Mouse (Mus musculus) heart, embryonic 11.5 days (tissue): Measurements from ENCODE around the gene Mybpc2. TPM values are rescaled to one million over a fixed set of nuclear protein-coding genes. Genes with fewer than 3 reads are reported as not detected.

Experiments used
- ATAC-seq: fragments of 200-750 bp; cut with Nextera tagmentation; replicated peaks from 2 replicates; pipeline ENCODE4 v1.8.0; 2017; ENCODE audit warnings: moderate library complexity; ENCODE audit not compliant: insufficient number of reproducible peaks, low FRiP score, low TSS enrichment
- H3K27ac ChIP-seq: fragments of 300-500 bp; sonication (generic); 2 replicates; pipeline ENCODE4 v1.5.1; 2014; ENCODE audit warnings: mild to moderate bottlenecking, low read depth, low read length
- H3K27me3 ChIP-seq: fragments of 300-500 bp; sonication (generic); 2 replicates; pipeline ENCODE4 v1.6.1; 2014; ENCODE audit warnings: mild to moderate bottlenecking, low read length, mixed read lengths; ENCODE audit not compliant: control insufficient read depth, insufficient read depth
- H3K36me3 ChIP-seq: fragments of 300-500 bp; sonication (generic); 2 replicates; pipeline ENCODE4 v1.6.1; 2014; ENCODE audit warnings: mild to moderate bottlenecking, low read length, moderate library complexity, mixed read lengths; ENCODE audit not compliant: control insufficient read depth, insufficient read depth
- H3K4me1 ChIP-seq: fragments of 300-500 bp; sonication (generic); 2 replicates; pipeline ENCODE4 v1.6.1; 2014; ENCODE audit warnings: low read length; ENCODE audit not compliant: control insufficient read depth, insufficient read depth
- H3K4me2 ChIP-seq: fragments of 300-500 bp; sonication (generic); 2 replicates; pipeline ENCODE4 v1.6.1; 2014; ENCODE audit warnings: mild to moderate bottlenecking, moderate library complexity
- H3K4me3 ChIP-seq: fragments of 300-500 bp; sonication (generic); 2 replicates; pipeline ENCODE4 v1.5.1; 2014; ENCODE audit warnings: low read depth, low read length
- H3K9ac ChIP-seq: fragments of 300-500 bp; sonication (generic); 2 replicates; pipeline ENCODE4 v1.6.1; 2014; ENCODE audit warnings: mild to moderate bottlenecking, low read depth, low read length, moderate library complexity
- H3K9me3 ChIP-seq: fragments of 300-500 bp; sonication (generic); replicated peaks from 2 replicates; pipeline ENCODE4 v1.6.1; 2016; ENCODE audit warnings: low read length; ENCODE audit not compliant: control insufficient read depth
- WGBS: fragments of 180-500 bp; shearing (Covaris S2); extraction: QIAGEN DNeasy Blood & Tissue Kit; methylation state at CpG from one replicate; pipeline ENCODE4 v1.1.7; 2014; ENCODE audit not compliant: insufficient replicate concordance; 5-methylcytosine and 5-hydroxymethylcytosine counted together
- polyA plus RNA-seq: library from polyadenylated mRNA; unstranded; fragments of >200 nt; fragmentation: Nextera tagmentation; extraction: Ambion mirVana; gene quantifications from 2 replicates; pipeline ENCODE4 v1.2.1, GENCODE M21; 2014

Gene Mybpc2
- polyA plus RNA-seq, 1 experiment from 2014 or later: 0.47 TPM

DNA sequence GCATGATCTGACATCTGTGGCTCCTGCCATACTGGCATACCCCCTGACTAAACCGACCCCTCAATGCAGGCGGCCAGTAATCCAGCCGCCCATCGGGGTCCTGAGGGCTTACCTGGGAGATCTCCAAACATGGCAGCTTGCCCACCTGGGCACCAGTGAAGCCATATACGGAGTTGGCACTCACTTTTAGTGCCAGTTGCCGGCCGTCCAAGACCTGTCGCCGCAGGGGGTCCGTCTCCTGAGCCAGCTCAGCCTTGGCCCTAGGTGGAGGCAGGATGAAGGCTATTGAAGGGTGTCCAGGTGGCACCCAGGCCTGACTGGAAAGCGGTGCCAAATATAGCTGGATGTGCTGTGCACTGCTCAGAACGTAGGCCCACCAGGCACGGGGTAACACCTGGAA is 13.0 kb upstream of the Mybpc2 start:
- no peaks in the 10 kb centered on the region for H3K4me1 ChIP-seq
- ATAC-seq: no peak
- no peaks in the 10 kb centered on the region for H3K27me3 ChIP-seq
- peaks cover 62% of the 10 kb centered on the region for H3K36me3 ChIP-seq
- no peak overlapping the region for H3K4me2 ChIP-seq
- H3K4me3 ChIP-seq: no peak overlapping the region
- no peak overlapping the region for H3K27ac ChIP-seq
- WGBS: 91% methylated on average over 13 of the region's 13 CpGs
- H3K9ac ChIP-seq: no peak overlapping the region
- H3K9me3 ChIP-seq: no peaks in the 10 kb centered on the region

DNA sequence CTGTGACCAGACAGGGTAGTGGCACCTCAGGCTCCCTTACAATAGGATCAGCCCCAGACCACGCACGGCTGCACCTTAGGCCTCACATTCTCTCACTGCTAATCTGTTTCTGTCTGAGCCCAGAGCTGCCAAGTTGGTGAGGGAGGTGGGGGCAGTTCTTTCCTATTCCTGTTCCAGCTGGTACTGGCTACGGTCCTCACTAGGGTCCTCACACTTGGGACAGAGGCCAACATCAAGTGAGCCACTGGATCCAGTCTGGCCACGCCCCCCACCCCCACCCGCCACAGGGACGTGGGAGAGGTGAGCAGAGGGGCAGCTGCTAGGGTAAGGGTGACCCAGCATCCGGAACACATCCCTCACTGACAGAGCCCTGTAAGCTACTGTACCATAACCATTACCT is 12.6 kb upstream of the Mybpc2 start:
- no peak overlapping the region for H3K4me2 ChIP-seq
- H3K9ac ChIP-seq: no peak overlapping the region
- no peaks in the 10 kb centered on the region for H3K4me1 ChIP-seq
- no peak for ATAC-seq
- WGBS: 81% methylated on average over 7 of the region's 7 CpGs
- H3K9me3 ChIP-seq: no peaks in the 10 kb centered on the region
- H3K27ac ChIP-seq: no peak overlapping the region
- H3K36me3 ChIP-seq: peaks cover 58% of the 10 kb centered on the region
- H3K4me3 ChIP-seq: no peak overlapping the region
- no peaks in the 10 kb centered on the region for H3K27me3 ChIP-seq

DNA sequence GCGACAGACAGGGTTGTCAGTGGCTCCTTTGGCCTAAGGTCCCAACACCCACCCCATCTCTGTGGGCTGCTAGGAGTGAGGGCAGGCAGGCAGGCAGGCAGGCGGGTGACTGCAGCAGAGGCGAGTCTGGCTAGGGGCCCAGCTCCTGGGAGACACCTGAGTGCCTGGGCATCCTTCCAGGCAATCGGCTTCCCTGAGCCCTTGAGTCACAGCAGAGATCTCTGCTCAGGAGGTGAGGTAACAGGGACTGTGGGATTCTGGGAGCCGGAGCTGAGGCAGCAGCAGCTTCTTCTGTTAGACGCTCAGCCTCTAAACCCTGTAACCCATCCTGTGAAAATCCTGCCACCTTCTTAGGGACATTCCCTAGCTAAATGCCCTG is 12.1 kb upstream of the Mybpc2 start:
- no peak for ATAC-seq
- no peak overlapping the region for H3K4me2 ChIP-seq
- H3K27ac ChIP-seq: no peak overlapping the region
- no peaks in the 10 kb centered on the region for H3K9me3 ChIP-seq
- WGBS: 73% methylated on average over 6 of the region's 6 CpGs
- no peak overlapping the region for H3K9ac ChIP-seq
- H3K4me1 ChIP-seq: no peaks in the 10 kb centered on the region
- peaks cover 54% of the 10 kb centered on the region for H3K36me3 ChIP-seq
- H3K4me3 ChIP-seq: no peak overlapping the region
- H3K27me3 ChIP-seq: no peaks in the 10 kb centered on the region

DNA sequence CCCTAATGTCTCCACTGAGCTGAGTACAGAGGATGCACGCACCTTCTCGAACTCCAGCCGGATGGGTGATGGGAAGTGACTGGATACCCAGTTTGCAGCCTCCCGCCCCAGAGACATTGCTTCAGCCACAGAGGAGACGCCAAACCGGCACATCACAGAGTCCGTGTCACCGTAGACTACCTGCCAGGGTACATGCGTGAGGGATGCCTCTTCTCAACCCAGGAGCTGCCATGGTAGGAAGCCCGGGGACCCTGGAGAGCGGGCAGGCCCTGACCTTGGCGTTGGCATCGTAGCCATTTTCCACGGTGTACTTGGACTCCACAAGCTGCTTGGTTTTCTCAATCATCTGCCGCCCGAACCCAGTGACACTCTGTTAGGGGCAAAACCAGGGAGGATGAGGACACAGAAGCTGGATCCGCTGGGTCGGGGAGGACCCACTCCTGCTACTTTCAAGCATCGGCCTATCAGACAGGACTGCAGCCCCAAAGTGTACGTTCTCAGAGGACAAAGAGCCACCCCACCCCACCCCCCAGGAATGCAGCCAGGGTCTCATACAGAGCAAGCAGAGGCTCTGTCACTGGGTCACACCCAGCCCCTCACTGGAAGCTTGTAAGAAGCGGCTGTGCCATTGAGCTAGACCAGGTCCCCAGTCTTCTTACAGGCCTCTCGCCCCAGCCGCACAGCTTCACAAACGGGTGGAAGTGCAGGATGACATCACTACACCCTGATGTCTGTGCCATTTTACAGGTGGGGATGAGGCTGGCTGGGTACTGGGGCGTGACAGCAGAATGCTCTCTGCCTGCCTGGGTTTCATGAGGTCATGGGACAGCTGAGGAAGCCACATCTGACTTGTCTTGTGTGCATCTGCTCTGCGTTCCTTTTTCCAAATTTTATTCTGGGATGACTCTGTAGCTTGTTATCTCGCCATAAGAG is 11.5 kb upstream of the Mybpc2 start:
- H3K4me1 ChIP-seq: no peaks in the 10 kb centered on the region
- H3K36me3 ChIP-seq: peaks cover 51% of the 10 kb centered on the region
- no peaks in the 10 kb centered on the region for H3K27me3 ChIP-seq
- no peak for ATAC-seq
- no peak overlapping the region for H3K27ac ChIP-seq
- H3K9ac ChIP-seq: no peak overlapping the region
- no peak overlapping the region for H3K4me2 ChIP-seq
- WGBS: 88% methylated on average over 27 of the region's 27 CpGs
- H3K4me3 ChIP-seq: no peak overlapping the region
- H3K9me3 ChIP-seq: no peaks in the 10 kb centered on the region

DNA sequence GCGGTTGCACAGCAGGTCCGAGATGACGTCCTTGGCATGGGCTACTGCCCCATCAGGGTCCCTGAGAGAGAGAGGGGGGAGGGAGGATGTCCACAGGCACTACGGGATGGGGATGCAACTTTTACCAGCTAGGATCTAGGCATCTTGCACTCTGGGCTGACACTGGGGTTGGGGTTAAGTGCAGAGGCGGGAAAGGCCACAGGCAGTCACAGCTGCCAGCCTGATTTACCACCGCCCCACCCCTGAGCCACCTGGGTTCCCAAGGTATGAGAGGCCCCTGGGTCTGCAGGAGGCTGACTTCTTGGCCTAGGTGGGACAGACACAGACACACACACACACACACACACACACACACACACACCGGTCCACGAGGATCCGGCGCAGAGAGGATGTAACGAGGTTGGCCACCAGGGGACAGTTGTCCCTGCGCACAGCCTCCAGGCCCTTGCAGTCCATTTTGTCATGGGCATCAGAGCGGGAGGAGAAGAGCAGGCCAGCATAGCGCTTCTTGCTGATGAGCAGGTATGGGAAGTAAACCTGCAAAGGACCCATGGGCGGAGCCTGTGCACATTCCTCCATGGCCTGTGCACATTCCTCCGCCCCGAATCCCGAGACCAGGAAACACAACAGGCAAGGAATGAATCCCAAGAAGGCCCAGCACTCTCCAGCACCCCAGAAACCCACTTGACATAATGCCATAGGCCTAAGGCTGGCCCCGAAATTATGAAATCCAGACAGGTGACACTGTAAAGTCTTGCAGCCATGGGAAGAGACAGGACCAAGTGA is 10.4 kb upstream of the Mybpc2 start:
- Histone ChIP-seq H3K4me2 (no peak overlapping the region), H3K36me3 (peaks cover 41% of the 10 kb centered on the region), H3K4me1 (no peaks in the 10 kb centered on the region), H3K9ac (no peak overlapping the region), H3K4me3 (no peak overlapping the region), H3K27me3 (no peaks in the 10 kb centered on the region), H3K27ac (no peak overlapping the region), H3K9me3 (no peaks in the 10 kb centered on the region)
- ATAC-seq: no peak
- 87% methylated on average over 19 of the region's 19 CpGs for WGBS

DNA sequence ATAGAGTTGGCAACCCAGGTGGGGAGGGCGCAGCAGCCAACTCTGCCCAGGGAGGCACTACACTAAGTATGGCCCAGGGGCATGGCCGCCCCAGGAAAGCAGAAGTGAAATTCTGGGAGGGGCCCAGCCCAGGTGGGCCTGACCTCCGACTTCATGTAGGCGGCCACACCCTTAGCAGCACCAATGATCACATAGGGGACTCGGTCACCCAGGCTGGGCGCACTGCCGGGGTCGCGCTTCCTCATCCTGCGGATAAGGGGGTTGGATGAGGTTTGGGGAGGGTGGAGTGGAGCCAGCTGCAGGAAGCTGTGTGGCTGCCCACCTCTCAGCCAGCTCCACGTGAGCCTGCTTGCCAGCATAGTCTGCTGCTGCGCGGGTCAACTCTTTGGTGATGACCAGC is 9.8 kb upstream of the Mybpc2 start:
- Histone ChIP-seq H3K4me2 (no peak overlapping the region), H3K9me3 (no peaks in the 10 kb centered on the region), H3K27ac (no peak overlapping the region), H3K9ac (no peak overlapping the region), H3K27me3 (peaks cover 2% of the 10 kb centered on the region), H3K4me3 (no peak overlapping the region), H3K4me1 (no peaks in the 10 kb centered on the region), H3K36me3 (peaks cover 38% of the 10 kb centered on the region)
- no peak for ATAC-seq
- 94% methylated on average over 13 of the region's 13 CpGs for WGBS

DNA sequence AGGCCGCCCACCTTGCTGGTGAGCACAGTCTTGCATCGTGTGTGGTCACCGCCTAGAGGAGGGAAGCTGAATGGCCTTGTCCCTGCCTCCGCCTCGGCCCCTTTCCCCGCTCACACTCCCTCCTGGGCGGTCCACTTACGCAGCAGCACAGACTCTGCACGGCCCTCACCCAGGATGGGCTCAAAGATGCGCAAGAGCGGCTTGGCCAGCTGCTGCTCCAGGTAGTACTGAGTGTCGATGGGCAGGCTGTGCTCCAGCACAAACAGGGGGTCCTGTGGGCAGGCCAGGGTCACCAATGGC is 9.2 kb upstream of the Mybpc2 start:
- Histone ChIP-seq H3K9me3 (no peaks in the 10 kb centered on the region), H3K4me2 (no peak overlapping the region), H3K4me3 (no peak overlapping the region), H3K36me3 (peaks cover 33% of the 10 kb centered on the region), H3K4me1 (no peaks in the 10 kb centered on the region), H3K9ac (no peak overlapping the region), H3K27me3 (peaks cover 8% of the 10 kb centered on the region), H3K27ac (no peak overlapping the region)
- 81% methylated on average over 12 of the region's 12 CpGs for WGBS
- no peak for ATAC-seq

DNA sequence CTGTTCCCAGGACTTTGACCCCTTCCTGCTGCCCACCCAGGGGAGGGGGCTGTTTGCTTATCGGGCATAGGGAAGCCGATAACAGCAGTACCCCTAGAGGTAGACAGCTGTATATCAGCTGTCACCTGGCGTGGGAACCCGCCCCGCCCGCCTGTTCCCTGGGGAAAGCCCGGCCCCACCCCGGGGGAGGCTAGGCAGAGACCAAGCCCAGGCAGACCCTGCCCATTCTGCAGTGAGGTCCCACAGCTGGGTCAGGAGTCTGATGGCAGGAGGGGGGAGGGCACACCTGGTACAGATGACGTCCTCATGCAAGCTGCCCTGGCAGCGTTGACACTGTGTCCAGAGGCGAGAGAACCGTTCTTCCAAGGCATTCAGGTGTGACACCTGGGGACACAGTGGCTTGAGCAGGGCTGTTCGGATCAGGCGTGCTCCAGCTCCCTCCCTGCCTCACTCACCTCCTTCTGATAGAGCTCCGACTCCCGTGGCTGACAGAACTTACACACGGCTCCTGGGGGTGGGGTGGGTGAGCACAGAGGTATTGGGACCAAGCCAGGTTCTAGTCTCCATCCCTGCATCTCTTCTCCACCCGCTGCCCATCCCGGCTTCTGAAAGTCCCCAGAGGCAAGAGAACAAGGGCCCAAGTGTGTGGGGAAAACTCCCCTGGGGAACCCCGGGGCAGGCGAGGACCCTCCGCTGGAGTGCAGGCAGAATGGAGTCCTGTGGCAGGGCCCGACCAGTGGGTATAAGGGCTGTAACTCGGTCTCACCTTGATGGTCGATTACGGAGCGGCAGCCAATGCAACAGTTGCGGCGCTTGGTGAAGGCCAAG is 8.7 kb upstream of the Mybpc2 start:
- ATAC-seq: no peak
- Histone ChIP-seq H3K4me1 (no peaks in the 10 kb centered on the region), H3K4me2 (no peak overlapping the region), H3K36me3 (peaks cover 29% of the 10 kb centered on the region), H3K9me3 (no peaks in the 10 kb centered on the region), H3K4me3 (no peak overlapping the region), H3K27me3 (peaks cover 13% of the 10 kb centered on the region), H3K9ac (no peak overlapping the region), H3K27ac (no peak overlapping the region)
- WGBS: 80% methylated on average over 29 of the region's 29 CpGs
